Mouse (Mus musculus): ENCODE measurements around the gene Sspn.

- TF ChIP-seq CTCF (IDR thresholded peaks at IDR 0.05; ENCODE audit: low read depth) (no peak), EP300 (IDR thresholded peaks at IDR 0.05; ENCODE audit: low read depth) (no peak)
Observed at GRCm38 (mm10) chr6:146006753-146007152, 75.3 kb downstream of the Sspn start.
